Mouse (Mus musculus): ENCODE results near the gene Dbn1.
A peak's percentile ranks its signal among the peaks of the same experiment; 100 is the strongest.

Gene Dbn1

GRCm38 (mm10) chr13:55487578-55488498 is at the start of gene Dbn1:
Gene Dbn1, minus strand, starts transcription at chr13:55488111.
- DNase-seq (ENCODE audit: low spot score in 2 of 2), result no peak

DNA sequence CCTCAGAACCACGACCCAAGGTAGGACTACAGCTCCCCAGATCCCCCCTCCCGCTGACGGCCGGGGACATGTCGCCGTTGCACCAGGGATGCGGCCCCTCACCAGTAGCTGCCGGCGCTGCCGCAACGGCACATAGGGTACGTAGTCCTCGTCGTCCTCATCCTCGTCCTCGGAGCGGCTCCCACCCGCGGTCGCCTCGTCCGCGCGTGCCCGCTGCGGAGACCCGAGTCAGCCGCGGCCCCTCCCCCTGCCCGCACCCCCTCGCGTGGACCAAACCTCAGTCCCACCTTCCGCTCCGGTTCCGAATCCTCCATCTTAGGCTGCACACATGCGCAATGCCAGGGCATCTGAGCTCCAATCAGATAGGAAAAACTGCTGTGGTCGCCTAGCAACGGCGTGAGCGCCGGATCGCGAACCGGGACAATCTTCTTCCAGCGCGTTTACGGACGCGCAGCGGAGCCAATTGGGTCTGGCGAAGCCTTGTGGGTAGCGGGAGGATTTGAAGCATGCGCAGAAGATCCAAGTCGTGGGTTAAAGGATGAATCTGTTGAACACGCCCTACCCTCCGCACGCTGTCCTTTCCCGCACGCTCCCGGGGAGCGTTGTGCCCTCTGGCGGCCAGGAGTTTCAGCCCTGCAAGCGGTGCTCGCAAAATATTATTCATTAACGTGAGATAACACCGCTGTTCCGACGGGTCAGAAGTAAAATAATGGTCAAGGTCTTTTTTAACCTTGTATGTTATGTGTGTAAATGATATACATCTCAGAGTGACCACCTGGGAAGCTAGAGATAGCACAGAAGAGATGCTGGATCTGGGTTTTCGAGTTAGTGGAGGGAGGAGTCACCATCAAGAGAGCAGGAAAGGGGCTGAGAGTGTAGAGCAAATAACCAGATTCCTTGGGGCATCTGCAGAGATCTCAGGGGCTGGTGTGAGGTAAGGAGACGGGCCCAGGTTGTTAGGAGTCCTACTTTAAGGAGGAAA is 48.6 kb upstream of the Dbn1 start, which contains the start of gene Ddx41:
TSS of gene Ddx41 (minus strand) at position 465 of the 982 bp plus-strand sequence.
- peak; percentile 98 to 99 for DNase-seq (ENCODE audit: low spot score in 2 of 2)

DNA sequence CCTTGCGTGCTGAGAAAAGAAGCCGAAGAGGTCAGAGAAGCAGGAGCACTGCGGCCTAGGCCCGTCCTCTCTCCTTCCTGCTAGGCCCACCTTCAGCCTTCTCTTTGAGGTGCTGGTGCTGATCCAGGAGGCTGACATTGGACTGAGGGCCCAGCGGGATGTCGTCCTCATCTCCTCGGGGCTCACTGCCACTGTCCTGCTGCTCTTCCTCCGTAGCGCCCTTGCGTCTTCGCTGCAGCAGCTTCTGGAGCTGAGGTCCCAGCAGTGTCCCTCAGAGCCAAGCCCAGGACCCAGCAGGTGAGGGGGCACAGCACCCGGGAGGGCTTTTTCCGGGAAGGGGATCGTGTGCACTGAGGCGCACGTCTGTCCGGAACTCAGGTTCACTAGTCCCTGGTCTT is 47.9 kb upstream of the Dbn1 start:
- no peak for DNase-seq (ENCODE audit: low spot score in 2 of 2)

GRCm38 (mm10) chr13:55535191-55535590 is 47.3 kb upstream of the Dbn1 start:
- DNase-seq (ENCODE audit: low spot score in 2 of 2), result no peak

- peak in 1 of 2 experiments; percentile 85 for DNase-seq (ENCODE audit: low spot score in 2 of 2)
Observed at GRCm38 (mm10) chr13:55529198-55529915, 41.4 kb upstream of the Dbn1 start, which contains the start of gene Dok3. Gene Dok3, minus strand, starts transcription at chr13:55529296.

- peak in 1 of 2 experiments; percentile 42 for DNase-seq (ENCODE audit: low spot score in 2 of 2)
Observed at GRCm38 (mm10) chr13:55527834-55528772, 40.2 kb upstream of the Dbn1 start.

- DNase-seq (ENCODE audit: low spot score in 2 of 2), result peak in 1 of 2 experiments; percentile 19
Observed at GRCm38 (mm10) chr13:55527212-55527611, 39.3 kb upstream of the Dbn1 start.

DNA sequence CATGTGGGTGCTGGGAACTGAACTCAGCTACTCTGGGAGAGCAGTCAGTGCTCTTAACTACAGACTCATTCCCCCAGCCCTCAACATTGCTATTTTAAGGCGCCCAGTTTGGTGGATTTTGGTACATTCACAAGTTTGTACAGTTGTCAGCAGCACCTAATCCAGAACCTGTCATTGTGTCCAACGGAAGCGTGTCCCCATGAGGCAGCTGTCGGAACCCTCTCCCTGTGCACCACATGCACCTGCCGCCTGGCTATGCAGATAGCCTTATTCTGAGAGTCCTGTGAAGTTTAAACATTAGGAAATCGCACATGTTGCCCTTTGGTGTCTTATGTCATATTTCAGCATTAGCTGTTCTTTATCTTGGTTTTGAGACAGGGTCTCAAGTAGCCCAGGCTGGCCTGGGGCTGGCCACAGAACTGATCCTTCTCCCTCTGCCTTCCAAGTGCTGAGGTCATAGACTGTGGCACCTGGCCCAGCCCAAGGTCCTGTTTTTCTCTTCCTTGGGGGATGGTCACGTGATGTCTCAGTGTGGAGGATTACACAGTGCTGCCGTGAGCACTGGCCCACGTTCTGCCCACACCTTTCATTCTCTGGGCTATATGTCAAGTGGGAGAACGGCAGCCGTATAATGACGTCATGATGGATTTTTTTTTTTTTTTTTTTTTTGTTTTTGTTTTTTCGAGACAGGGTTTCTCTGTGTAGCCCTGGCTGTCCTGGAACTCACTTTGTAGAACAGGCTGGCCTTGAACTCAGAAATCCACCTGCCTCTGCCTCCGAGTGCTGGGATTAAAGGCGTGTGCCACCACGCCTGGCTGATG is 38.0 kb upstream of the Dbn1 start:
- DNase-seq (ENCODE audit: low spot score in 2 of 2), result peak in 1 of 2 experiments; percentile 16

DNA sequence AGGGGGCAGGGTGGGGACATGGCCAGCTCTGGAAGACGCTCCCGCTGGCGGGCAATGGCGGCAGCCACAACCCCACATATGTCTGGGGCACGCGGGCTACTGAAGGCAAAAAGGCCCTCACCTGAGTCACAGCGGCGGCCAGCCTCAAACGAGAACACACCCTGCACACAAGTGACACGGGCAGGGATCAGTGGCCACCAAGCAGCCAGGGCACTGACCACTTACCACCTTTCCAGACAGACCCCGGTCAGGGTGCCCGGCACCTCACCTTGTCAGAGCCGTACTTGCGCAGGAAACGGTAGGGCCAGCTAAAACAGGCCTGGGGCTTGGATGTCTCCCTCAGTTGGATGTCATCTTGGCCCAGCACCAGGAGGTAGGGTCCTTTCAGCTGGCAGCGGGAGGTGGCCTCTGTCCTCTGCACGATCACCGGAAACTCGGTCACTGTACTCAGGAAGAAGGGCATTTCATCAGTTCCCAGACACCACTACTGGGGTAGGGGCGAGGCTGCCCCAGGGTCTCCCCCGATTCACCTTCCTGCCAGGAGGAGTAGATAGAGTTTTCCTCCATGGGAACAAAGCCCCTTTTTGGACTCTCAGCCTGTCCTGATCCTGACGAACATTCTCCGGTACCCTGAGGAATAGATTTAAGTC is 36.2 kb upstream of the Dbn1 start:
- DNase-seq (ENCODE audit: low spot score in 2 of 2), result no peak

DNA sequence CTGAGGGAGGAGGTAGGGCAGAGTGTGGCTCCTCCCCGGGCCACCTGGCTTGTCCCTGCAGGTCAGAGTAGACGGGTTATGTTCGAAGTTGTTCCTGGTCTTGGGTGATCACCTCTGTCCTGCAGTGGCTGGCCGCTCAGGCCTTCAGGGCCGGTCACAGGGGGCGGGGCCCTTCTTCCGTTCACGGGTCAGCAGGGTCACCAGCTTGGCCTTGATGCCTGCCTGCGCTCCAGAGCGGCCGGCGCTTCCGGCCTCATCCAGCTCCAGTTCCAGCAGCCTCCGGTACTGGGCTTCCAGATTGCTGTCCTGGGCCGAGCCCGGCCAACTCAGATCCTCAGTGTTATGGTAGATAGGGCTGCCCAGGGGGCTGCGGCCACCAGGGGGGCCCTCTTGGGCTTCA is 35.4 kb upstream of the Dbn1 start:
- no peak for DNase-seq (ENCODE audit: low spot score in 2 of 2)

DNA sequence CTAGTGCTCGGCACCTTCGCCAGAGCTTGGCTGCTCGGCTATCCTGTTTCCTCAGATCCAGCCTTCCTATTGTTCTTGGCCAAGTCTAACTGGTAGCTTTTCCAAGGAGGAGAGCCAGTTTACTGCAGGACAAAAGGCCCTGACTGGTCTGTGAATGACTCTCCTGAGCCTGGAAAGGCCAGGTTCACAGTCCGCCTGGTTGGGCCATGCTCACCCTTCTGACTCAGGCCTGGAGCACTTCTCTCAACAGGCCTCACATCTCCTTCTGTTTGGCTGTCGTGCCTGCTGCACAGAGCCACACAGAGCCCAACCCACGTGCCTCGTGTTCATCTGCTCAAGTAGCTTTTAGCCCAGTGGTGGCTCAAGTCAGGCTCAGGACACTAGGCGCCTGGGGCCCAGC is 34.8 kb upstream of the Dbn1 start:
- DNase-seq (ENCODE audit: low spot score in 2 of 2), result no peak

DNA sequence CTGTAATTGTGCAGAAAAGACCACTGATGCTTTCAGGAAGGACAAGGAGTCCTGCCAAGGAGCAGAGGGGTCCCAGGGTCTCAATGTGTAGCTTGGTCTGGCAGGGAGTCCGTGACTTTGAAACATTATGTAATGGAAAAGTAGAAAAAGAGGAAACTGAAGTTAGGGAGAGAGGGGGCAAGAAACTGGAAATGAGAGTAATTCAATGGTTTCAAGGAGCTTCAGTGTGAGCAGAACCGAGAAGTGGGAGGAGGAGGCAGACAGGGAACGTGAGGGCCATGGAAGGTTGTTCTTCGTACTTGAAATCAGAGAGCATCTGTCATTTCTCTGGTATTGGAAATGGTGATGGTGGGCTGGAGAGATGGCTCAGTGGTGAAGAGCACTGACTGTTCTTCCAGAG is 31.7 kb upstream of the Dbn1 start:
- DNase-seq (ENCODE audit: low spot score in 2 of 2), result no peak

DNA sequence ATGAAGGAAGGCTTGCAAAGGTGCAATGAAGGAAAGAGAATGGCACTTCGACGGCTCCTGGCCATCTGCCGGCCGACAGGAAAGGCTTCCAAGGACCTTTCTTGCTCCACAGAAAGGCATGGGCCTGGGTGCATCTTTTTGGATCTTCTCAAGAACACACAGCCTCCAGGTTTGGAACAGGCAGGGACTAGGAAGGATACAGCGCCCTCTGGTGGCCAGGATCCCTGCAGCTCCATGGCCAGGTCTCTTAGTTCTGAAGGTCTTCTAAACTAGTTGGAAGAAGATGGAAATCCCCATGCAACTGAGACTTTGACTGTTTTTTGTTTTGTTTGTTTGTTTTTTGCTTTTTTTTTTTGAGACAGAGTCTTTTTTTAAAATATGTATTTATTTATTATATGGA is 29.0 kb upstream of the Dbn1 start:
- peak; percentile 79 to 86 for DNase-seq (ENCODE audit: low spot score in 2 of 2)

DNA sequence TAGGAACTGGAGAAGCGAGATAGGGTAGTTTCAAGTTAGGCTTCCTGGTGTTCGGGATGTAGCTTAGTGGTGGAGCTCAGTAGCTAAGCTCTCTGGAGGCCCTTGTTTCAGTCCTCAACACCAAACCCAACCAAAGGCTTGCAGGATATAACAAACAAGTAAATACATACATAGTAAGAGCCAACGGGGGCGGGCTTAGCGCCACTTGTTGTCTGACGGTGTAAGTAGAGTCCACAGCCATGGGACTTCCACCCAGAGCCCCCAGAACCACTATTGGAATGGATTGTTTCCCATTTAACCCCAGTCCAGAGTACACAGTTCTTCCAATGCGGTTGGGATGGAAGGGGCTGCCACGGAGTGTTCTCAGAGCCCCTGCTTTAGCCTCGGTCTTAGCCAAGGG is 25.9 kb upstream of the Dbn1 start:
- DNase-seq (ENCODE audit: low spot score in 2 of 2), result no peak

- DNase-seq (ENCODE audit: low spot score in 2 of 2), result peak; percentile 83 to 84
Observed at GRCm38 (mm10) chr13:55513111-55513748, 25.3 kb upstream of the Dbn1 start, which contains the start of gene Pdlim7. Gene Pdlim7, minus strand, starts transcription at chr13:55513676.

DNA sequence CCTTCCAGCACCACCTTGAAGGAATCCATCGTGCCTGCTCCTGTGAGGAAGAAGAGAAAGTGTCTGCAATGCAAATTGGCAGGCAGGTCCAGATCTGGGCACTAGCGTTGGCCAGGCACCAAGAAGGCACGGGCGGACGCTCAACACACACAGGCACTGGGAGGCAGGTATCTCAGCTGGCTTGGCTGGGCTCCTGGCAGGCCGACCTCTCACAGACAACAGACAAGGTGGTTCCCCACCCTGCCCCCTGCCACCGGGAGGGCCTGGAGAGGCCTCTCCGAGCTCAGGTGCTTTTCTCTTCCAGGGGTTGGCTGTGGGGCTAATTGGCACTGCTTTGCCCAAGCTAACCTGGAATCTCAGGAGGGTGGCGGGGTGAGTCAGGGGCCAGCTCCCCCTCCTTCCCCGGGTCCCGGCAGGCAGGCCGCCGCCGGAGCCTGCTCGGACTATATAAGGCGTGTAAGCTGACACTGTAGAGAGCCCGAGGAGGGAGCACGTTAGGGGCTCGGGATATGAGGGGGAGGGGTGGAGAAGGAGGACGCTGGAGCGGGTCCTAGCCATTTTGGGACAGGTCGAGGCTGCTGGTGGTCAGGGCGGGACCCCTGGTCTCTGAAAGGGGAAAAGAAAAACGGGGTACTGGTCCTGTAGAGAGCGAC is 24.6 kb upstream of the Dbn1 start:
- DNase-seq (ENCODE audit: low spot score in 2 of 2), result no peak

DNA sequence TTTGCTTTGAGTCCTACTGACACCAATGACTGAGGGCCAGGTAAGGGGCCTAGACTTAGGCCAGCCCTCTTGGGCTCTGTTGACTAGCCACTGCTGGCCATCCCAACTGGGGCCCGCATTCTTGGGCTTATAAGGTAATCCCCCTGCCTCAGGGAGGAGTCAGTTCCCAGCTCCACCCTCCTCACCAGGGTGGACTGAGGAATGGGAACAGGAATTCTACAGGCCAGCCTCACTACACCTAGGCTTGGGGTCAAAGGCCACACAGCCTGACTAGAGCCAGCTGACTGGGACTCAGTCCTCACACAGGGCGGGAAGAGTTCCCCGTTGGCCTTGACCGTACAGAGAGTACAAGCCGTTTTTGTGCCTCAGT is 23.6 kb upstream of the Dbn1 start:
- no peak for DNase-seq (ENCODE audit: low spot score in 2 of 2)
